Mouse (Mus musculus): ENCODE measurements at regions not wholly inside any gene's neighbourhood (a gene's known extent, or its start where the extent isn't known, plus 50 kb on each side); places are given as distances from the start of the nearest gene placed in this dataset.

DNA sequence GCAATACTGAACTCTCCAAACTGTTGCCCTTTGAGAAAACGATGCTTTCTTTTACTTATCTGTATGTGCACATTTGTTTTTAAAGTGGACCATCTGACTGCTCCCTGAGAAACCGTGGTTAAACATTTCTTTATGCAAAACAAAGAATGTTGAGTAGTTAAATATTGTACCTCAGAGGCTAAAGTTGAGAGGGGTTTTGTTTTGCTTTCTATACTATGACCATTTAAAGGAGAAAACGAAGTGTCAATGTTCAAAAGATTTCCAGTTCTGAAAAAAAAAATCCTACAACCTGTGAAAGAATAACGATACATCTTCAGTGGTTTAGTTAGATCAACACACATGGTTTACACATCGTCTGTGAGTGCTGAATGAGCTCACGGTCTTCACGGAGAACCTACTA lies 120.7 kb upstream of the Gm15217 start:
- Histone ChIP-seq H3K27ac (ENCODE audit: control insufficient read depth, insufficient read depth, low read depth, low read length) (no peak overlapping the region), H3K36me3 (ENCODE audit: control insufficient read depth, insufficient read depth, low read length) (no peaks in the 10 kb centered on the region), H3K27me3 (ENCODE audit: control insufficient read depth, insufficient read depth, low read length) (no peaks in the 10 kb centered on the region), H3K4me1 (ENCODE audit: control insufficient read depth, insufficient read depth, low read length) (no peaks in the 10 kb centered on the region), H3K4me3 (ENCODE audit: control insufficient read depth, low read depth, low read length) (no peak overlapping the region)
- TF ChIP-seq CTCF (IDR thresholded peaks at IDR 0.05; ENCODE audit: control insufficient read depth, insufficient read depth, insufficient replicate concordance, low read depth, low read length) (no peak), POLR2A (IDR thresholded peaks at IDR 0.05; ENCODE audit: control insufficient read depth, low read depth, low read length) (no peak)

DNA sequence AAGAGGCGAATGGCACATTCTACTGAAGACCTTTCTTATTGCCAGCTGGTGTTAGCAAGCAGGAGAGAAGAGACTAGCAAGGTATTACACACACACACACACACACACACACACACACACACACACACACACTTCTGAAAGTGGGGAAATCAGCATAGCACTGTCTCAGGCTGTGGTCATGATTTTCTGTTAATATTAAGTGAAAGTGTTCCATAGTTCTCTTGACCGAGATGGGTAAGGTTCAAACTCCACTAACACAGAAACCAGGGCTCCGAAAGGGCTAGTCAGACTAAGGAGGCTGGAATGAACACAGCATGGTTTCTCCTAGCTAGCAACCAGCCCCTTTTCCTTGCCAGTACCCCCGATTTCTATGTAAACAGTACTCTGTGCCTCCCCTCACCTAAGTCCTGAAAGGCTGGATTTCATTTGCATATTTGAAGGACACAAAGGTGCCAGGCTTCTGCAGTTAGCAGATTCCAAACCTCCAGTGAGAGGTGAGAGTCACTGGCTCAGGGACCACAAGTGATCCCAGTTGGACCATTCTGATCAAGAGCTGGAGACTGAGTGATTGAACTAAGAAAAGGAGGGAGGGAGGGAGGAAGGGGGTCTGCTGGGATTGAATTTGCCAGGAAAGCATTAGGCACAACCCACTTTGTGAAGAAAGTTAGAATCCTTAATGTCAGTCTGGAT lies 118.8 kb upstream of the Gm15217 start:
- no peak overlapping the region for H3K27ac ChIP-seq (ENCODE audit: control insufficient read depth, insufficient read depth, low read depth, low read length)
- no peaks in the 10 kb centered on the region for H3K27me3 ChIP-seq (ENCODE audit: control insufficient read depth, insufficient read depth, low read length)
- no peaks in the 10 kb centered on the region for H3K36me3 ChIP-seq (ENCODE audit: control insufficient read depth, insufficient read depth, low read length)
- H3K4me1 ChIP-seq (ENCODE audit: control insufficient read depth, insufficient read depth, low read length) = no peaks in the 10 kb centered on the region
- no peak overlapping the region for H3K4me3 ChIP-seq (ENCODE audit: control insufficient read depth, low read depth, low read length)
- no peak for TF ChIP-seq POLR2A (IDR thresholded peaks at IDR 0.05; ENCODE audit: control insufficient read depth, low read depth, low read length)
- TF ChIP-seq CTCF (IDR thresholded peaks at IDR 0.05; ENCODE audit: control insufficient read depth, insufficient read depth, insufficient replicate concordance, low read depth, low read length) = no peak

DNA sequence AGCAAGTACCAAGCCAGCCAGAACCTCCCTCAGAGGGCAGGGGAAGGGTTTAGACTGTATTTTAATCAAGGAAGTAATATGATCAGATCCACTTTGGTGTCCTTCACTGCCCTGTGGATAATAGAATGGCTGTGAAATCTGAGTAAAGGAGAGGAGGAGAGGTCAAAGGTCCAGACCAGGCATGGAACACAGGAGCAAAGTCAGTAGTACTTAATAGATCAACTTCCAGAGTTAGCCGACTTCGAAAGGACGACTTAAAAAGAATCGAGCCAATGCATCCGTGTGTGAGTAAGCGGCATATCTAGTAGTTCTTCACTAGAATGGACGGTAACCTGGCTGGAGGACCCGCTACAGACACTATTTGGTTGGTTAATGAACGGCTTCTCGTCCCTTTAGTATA lies 103.8 kb upstream of the Gm15217 start:
- Histone ChIP-seq H3K27ac (ENCODE audit: control insufficient read depth, insufficient read depth, low read depth, low read length) (no peak overlapping the region), H3K36me3 (ENCODE audit: control insufficient read depth, insufficient read depth, low read length) (no peaks in the 10 kb centered on the region), H3K27me3 (ENCODE audit: control insufficient read depth, insufficient read depth, low read length) (no peaks in the 10 kb centered on the region), H3K4me3 (ENCODE audit: control insufficient read depth, low read depth, low read length) (no peak overlapping the region), H3K4me1 (ENCODE audit: control insufficient read depth, insufficient read depth, low read length) (no peaks in the 10 kb centered on the region)
- TF ChIP-seq POLR2A (IDR thresholded peaks at IDR 0.05; ENCODE audit: control insufficient read depth, low read depth, low read length) = no peak

DNA sequence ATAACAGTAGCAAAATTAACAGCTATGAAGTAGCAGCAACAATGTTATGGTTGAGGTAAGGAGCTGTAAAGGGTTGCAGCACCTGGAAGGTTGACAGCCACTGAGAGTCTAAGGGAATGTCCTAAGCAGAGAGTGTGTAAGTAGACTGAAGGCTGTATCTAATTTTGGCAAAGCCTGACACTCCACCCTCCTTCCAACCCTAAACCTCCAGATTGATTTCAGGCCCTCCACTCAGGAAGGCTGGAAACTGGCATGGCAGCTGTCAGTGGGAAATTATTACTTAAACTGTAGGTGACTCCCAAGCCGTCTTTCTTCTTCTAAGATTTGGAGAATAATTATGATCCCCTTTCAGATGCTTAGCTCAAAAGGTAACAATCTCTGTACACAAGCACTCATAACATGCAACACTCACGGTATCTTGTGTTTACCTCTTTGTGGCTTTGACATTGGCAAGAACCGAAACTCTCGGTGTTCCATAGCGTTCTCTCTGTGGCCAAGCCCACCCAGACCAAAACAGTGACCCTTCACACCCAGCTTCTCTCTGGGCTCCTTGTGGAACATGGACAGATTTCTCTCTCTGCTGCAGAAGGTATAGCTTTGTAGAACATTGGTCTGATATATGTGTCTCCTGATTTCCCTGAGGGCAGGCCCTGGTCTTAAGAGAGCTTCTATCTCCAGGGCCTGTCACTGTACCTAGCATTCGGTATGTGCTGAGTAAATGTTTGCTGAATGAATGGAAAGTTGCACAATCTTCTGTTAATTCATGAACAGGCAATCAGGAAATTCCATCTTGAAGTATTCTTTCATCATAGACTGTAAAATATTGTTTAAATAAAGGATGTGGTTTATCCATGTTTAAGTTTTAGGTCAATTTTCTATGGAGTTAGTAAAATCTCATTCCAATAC lies 102.0 kb upstream of the Gm15217 start:
- Histone ChIP-seq H3K4me1 (ENCODE audit: control insufficient read depth, insufficient read depth, low read length) (no peaks in the 10 kb centered on the region), H3K4me3 (ENCODE audit: control insufficient read depth, low read depth, low read length) (no peak overlapping the region), H3K36me3 (ENCODE audit: control insufficient read depth, insufficient read depth, low read length) (no peaks in the 10 kb centered on the region), H3K27ac (ENCODE audit: control insufficient read depth, insufficient read depth, low read depth, low read length) (no peak overlapping the region), H3K27me3 (ENCODE audit: control insufficient read depth, insufficient read depth, low read length) (no peaks in the 10 kb centered on the region)
- no peak for TF ChIP-seq POLR2A (IDR thresholded peaks at IDR 0.05; ENCODE audit: control insufficient read depth, low read depth, low read length)
- TF ChIP-seq CTCF (IDR thresholded peaks at IDR 0.05; ENCODE audit: control insufficient read depth, insufficient read depth, insufficient replicate concordance, low read depth, low read length) = no peak

DNA sequence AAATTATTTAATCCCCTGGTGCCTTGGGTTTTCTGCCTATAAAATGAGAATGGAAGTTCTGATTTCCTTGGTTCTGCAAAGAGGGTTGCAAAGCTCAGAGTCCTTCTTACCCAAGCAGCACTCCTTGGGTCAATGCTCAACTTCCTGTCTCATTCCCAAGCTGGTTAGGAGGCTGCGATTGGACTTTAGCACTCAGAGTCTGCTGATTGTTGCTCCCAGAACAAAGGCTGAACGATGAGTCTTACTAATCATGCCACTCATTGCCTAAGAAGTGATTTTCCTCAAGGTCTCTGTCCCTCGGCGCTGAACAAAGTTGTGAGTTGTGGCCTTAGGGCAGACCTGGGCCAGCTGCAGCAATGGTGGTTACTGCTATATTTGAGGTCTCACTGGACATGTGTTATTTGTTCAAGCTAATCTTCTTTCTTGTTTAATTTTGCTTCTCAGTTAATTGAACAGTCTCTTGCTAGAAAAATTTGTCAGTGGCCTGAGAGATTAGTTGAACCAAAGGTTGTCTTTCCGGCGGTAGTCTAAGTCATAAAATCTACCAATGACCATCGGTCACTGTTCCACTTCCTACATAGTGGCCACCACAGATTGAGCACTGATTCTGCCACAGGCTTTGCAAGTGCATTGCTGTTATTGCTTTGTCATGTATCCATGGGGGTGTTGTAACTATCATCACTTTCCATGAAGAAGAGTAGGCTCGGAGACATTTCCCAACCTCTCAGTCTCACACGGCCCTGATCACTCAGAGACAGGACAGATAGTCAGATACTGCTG lies 101.2 kb upstream of the Gm15217 start:
- no peak for TF ChIP-seq CTCF (IDR thresholded peaks at IDR 0.05; ENCODE audit: control insufficient read depth, insufficient read depth, insufficient replicate concordance, low read depth, low read length)
- no peak for TF ChIP-seq POLR2A (IDR thresholded peaks at IDR 0.05; ENCODE audit: control insufficient read depth, low read depth, low read length)
- Histone ChIP-seq H3K27me3 (ENCODE audit: control insufficient read depth, insufficient read depth, low read length) (no peaks in the 10 kb centered on the region), H3K4me3 (ENCODE audit: control insufficient read depth, low read depth, low read length) (no peak overlapping the region), H3K4me1 (ENCODE audit: control insufficient read depth, insufficient read depth, low read length) (no peaks in the 10 kb centered on the region), H3K27ac (ENCODE audit: control insufficient read depth, insufficient read depth, low read depth, low read length) (no peak overlapping the region), H3K36me3 (ENCODE audit: control insufficient read depth, insufficient read depth, low read length) (no peaks in the 10 kb centered on the region)

DNA sequence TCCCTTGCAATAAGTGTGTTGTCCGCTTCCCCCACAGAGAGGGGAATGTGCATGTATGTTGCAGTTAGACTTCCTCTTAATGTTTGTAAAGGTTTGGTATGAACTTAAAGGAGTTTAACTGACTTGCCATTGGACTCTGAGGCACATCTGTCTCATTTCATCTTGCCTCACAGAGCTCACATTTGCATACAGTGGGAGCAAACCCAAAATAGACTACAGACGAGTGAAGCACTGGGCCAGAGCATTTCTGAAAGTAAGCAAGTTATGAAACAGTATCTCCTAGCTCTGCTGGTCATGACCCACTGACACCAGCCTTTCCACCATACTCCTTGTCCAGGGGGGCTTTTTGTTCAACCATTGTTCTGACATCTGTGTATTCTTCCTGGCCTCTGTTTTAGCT lies 86.8 kb upstream of the Gm15217 start:
- no peak overlapping the region for H3K4me3 ChIP-seq (ENCODE audit: control insufficient read depth, low read depth, low read length)
- no peaks in the 10 kb centered on the region for H3K27me3 ChIP-seq (ENCODE audit: control insufficient read depth, insufficient read depth, low read length)
- no peak overlapping the region for H3K27ac ChIP-seq (ENCODE audit: control insufficient read depth, insufficient read depth, low read depth, low read length)
- H3K36me3 ChIP-seq (ENCODE audit: control insufficient read depth, insufficient read depth, low read length) = no peaks in the 10 kb centered on the region
- no peak for TF ChIP-seq POLR2A (IDR thresholded peaks at IDR 0.05; ENCODE audit: control insufficient read depth, low read depth, low read length)
- TF ChIP-seq CTCF (IDR thresholded peaks at IDR 0.05; ENCODE audit: control insufficient read depth, insufficient read depth, insufficient replicate concordance, low read depth, low read length) = no peak
- H3K4me1 ChIP-seq (ENCODE audit: control insufficient read depth, insufficient read depth, low read length) = no peaks in the 10 kb centered on the region

DNA sequence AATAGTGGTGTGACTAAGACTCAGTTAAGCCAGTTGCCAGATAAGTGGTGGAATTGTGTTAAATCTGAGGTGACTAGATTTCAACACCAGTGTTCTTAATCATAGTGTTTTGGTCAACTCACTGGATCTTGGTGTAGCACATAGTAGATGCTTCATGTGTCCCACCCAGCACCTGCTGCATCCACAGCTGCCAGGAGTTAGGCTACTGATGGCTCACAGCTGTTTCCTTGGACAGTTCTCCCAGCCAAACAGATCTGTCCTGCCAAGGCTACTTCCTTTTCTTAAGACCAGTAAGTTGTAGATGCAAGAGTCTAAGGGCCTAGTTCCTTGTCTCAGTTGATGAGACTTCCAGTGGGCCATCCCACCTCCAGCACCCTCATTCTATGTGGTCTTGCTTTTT lies 82.9 kb upstream of the Gm15217 start:
- Histone ChIP-seq H3K4me1 (ENCODE audit: control insufficient read depth, insufficient read depth, low read length) (no peaks in the 10 kb centered on the region), H3K36me3 (ENCODE audit: control insufficient read depth, insufficient read depth, low read length) (no peaks in the 10 kb centered on the region), H3K27ac (ENCODE audit: control insufficient read depth, insufficient read depth, low read depth, low read length) (no peak overlapping the region), H3K4me3 (ENCODE audit: control insufficient read depth, low read depth, low read length) (no peak overlapping the region), H3K27me3 (ENCODE audit: control insufficient read depth, insufficient read depth, low read length) (no peaks in the 10 kb centered on the region)
- no peak for TF ChIP-seq CTCF (IDR thresholded peaks at IDR 0.05; ENCODE audit: control insufficient read depth, insufficient read depth, insufficient replicate concordance, low read depth, low read length)
- no peak for TF ChIP-seq POLR2A (IDR thresholded peaks at IDR 0.05; ENCODE audit: control insufficient read depth, low read depth, low read length)
